Mouse (Mus musculus): Measurements from ENCODE around the gene 4933424G06Rik. TPM values are rescaled to one million over a fixed set of nuclear protein-coding genes. Genes with fewer than 3 reads are reported as not detected.
"Not testable (repeated sequence)": the region's sequence is repeated elsewhere in the genome, so short reads cannot be mapped to it uniquely, and the experiment has no call there.

Gene 4933424G06Rik
- not detected in 2 replicates for total RNA-seq (2015)
- total RNA-seq (2017): not detected in 2 replicates

- peak; percentile 97 for ATAC-seq (replicated peaks; ENCODE audit: poor library complexity)
Measured at GRCm38 (mm10) chr1:36709854-36710280, at the start of gene 4933424G06Rik. Gene 4933424G06Rik, plus strand, starts transcription at chr1:36710149.

DNA sequence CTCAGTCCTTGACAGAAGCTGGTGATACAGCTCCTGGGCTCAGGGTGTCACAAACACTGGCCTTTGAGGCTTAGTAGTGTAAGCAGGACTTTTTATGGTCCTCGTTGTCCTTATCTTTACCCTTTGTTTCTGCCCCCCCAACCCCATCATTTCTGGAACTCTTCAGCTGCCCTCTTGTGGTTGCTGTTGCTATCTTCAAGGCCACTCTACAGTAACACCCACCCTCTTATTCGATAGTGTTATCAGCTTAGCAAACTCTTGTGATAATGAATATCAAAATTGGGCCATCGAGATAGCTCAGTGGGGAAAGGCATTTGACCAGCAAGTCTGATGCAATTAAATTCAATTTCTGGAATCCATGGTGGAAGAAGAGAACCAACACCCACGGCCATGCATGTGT is 45.5 kb upstream of the 4933424G06Rik start:
- peak; percentile 61 for ATAC-seq (replicated peaks; ENCODE audit: poor library complexity)

- ATAC-seq (replicated peaks; ENCODE audit: poor library complexity): no peak
Measured at GRCm38 (mm10) chr1:36665165-36665723, 44.7 kb upstream of the 4933424G06Rik start.

DNA sequence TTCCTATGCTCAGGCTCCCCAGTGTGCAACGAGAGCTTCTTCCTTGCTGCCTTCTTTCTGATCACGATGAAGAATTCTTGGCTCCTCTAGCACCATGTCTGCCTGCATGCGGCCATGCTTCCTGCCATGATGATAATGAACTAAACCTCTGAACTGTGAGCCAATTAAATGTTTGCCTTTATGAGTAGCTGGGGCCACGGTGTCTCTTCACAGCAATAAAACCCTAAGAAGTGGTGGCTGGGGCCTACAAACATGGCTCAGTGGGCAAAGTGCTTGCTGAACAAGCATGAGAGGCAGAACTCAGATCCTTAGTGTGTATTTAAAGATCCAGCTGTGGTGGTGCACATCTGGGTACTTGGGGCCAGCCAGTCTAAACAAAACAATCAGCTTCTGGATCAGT is 44.0 kb upstream of the 4933424G06Rik start:
- ATAC-seq (replicated peaks; ENCODE audit: poor library complexity): no peak

DNA sequence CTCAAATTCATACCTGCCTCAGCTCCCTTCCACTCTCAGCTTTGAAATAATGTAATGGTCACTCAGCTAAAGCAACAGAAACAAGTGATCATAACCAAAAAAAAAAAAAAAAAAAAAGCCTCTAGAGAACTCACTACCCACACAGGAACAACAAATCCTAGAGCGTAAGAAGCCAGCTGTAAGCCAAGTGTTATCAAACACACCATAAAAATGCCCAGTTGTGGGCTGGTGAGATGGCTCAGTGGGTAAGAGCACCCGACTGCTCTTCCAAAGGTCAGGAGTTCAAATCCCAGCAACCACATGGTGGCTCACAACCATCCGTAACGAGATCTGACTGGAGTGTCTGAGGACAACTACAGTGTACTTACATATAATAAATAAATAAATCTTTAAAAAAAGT is 41.9 kb upstream of the 4933424G06Rik start:
- not testable (repeated sequence) for ATAC-seq (replicated peaks; ENCODE audit: poor library complexity)

DNA sequence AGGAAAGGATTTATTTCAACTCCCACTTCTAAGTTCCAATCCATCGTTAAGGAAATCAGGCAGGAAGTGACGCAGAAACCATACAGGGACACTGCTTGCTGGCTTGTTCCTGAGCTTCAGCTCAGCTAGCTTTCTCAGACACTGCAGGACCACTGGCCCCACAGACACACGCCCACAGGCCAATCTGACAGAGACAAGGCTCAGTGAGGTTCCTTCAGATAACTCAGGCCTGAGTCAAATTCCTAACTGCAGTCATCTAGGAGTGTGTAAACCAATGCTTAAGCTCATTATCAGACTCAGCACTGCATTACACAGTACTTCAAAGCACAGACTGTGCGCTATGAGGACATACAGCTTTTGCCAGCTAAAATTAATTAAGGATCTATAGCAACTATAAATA is 39.7 kb upstream of the 4933424G06Rik start:
- ATAC-seq (replicated peaks; ENCODE audit: poor library complexity): peak; percentile 91

GRCm38 (mm10) chr1:36671260-36671659 is 38.7 kb upstream of the 4933424G06Rik start:
- ATAC-seq (replicated peaks; ENCODE audit: poor library complexity): no peak

GRCm38 (mm10) chr1:36672648-36673350 is 37.1 kb upstream of the 4933424G06Rik start:
- ATAC-seq (replicated peaks; ENCODE audit: poor library complexity): no peak

GRCm38 (mm10) chr1:36674936-36675335 is 35.0 kb upstream of the 4933424G06Rik start:
- no peak for ATAC-seq (replicated peaks; ENCODE audit: poor library complexity)

DNA sequence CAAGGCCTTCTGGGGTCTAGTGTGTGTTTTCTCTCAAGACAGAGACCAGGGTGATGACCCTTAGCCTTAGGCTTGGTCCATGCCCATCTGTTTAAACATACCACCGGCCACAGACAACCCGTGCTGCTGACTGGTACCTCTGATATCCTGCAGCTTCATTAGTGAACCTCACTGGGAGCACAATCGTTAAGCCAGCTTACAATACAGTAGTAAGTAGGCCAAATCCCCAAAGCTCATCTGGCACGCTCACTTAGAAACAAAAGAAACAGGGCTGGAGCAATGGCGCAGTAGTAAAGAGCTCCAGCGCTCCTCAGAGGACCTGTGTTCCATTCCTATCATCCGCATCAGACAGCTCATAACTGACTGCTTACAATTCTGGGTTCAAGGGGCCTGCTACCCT is 29.1 kb upstream of the 4933424G06Rik start:
- ATAC-seq (replicated peaks; ENCODE audit: poor library complexity): no peak

DNA sequence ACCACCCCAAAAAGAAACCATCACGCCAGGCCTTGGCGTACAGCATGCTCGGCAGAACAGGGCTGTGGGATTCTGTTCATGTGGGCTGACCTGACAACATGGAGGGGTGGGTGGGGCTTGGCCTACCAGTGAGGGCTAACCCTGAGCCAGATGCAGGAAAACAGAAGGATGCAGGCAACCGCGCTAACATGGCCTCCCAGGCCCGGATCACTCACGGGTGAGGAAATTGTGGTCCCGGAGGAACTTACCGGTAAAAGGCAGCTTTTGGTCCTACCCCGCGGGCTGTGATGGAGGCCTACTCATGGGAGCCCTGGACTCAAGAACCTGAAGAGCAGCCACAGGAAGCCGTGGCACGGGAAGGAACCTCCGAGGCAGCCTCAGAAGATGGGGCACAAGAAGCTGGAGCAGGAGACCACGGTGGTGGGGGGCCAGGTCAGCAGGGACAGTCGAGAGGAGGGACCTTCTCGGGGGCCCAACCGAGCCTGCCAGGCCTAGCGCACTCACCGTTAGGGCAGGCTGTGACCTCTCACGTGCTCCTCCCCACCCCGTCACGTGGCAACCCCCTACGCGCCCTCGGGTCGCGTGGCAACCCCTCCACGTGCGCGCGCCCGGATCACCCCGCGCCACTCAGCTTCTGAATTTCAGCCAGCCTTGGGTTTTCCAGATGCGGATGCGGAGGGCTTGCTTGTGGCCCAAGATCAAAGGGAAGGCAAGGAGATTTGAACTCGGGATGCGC is 27.2 kb upstream of the 4933424G06Rik start, which contains the start of gene Fam178b:
TSS of gene Fam178b (minus strand) at position 564 of the 736 bp plus-strand sequence.
- no peak for ATAC-seq (replicated peaks; ENCODE audit: poor library complexity)

DNA sequence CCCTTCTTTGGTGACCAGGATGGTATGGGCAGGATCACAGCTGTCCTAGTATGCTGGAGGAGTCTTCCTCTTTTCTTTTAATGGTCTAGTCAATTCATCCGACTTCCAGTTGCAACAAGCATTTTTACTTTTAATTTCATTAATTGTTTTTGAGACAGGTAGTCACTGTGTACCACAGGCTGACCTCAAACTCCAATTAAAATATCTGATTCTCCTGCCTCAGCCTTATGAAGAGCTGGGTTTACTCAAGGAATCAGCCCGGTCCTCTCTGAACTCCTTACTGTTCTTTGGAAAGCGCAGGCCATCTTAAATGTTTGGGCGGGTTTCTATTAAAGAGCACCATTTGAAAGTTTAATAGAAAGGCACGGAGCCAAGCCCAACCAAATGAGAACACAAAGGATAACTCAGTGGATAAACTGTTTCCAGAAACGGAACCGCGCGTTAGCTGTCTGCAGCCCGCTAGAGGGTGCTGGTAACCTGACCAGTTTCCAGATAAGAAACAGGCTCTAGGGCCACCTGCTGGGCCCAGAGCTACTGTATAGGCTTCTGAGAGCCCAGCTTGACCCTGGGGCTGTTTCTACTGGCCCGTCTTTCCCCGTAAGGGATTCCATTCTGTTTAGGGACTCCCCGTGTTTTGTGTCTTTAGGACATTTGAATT is 26.0 kb upstream of the 4933424G06Rik start:
- ATAC-seq (replicated peaks; ENCODE audit: poor library complexity): peak; percentile 99

- peak; percentile 2; the same call in 1 of the 2 replicates for ATAC-seq (replicated peaks; ENCODE audit: poor library complexity)
Measured at GRCm38 (mm10) chr1:36690671-36691235, 19.2 kb upstream of the 4933424G06Rik start.

- ATAC-seq (replicated peaks; ENCODE audit: poor library complexity): peak; percentile 96
Measured at GRCm38 (mm10) chr1:36691271-36692155, 18.4 kb upstream of the 4933424G06Rik start, which contains the start of gene Cox5b. Gene Cox5b, plus strand, starts transcription at chr1:36691449.

- no peak for ATAC-seq (replicated peaks; ENCODE audit: poor library complexity)
Measured at GRCm38 (mm10) chr1:36694871-36695270, 15.1 kb upstream of the 4933424G06Rik start.

DNA sequence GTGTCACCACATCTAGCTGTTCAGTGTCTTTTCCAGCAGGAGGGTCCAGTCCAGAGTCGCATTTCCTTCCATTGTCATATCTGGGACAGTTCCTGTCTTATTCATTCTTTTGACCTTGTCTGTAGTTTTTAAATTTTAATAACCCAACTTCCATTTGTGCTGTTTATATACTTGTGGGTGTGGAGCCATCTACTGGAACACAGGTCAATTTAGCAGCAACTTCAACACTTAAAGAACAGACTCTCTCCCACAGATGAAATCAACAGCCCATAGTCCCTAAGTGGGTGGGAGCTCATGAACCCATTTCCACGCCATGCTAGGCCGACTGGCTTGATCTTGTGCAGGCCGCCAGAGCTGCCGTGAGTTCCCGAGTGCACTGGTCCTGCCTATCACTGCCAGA is 13.5 kb upstream of the 4933424G06Rik start:
- ATAC-seq (replicated peaks; ENCODE audit: poor library complexity): no peak

DNA sequence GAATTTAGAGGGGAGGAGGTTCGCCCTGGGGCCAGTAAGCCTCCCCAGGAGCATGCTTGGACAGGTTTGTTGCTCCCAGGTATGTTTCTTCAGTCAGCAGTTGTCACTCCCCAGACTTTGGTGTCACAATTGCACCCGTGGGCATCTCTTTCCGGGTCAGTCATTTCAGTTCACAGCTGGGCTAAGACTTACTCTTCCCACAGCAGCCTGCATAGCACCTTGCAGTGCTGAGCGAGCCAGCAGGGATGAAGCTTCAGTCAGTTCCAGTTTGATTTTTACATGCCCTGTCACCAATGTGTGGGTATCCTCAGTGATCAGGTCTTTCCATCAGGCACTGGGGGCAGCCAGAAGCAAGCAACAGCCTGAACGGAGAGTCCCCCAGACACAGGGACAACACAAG is 12.9 kb upstream of the 4933424G06Rik start:
- ATAC-seq (replicated peaks; ENCODE audit: poor library complexity): no peak

DNA sequence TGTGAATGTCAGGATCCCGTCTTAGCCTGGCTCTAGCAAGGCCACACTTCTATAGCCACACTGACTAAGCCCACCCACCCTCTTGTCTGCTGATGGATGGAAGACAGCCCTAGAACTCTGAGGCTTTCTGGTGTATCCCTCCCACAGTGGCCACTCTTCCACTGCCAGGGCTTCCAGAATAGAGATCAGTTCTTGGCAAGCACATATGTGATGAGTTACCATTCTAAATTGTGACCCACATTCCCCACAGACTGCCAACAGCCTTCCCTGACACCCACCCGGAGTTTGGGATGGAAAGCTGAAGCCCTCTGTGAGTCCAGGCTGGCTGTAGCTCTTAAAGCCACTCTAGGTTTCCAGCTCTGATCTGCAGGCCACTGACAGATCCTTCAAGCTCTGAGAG is 2.8 kb upstream of the 4933424G06Rik start:
- ATAC-seq (replicated peaks; ENCODE audit: poor library complexity): no peak

DNA sequence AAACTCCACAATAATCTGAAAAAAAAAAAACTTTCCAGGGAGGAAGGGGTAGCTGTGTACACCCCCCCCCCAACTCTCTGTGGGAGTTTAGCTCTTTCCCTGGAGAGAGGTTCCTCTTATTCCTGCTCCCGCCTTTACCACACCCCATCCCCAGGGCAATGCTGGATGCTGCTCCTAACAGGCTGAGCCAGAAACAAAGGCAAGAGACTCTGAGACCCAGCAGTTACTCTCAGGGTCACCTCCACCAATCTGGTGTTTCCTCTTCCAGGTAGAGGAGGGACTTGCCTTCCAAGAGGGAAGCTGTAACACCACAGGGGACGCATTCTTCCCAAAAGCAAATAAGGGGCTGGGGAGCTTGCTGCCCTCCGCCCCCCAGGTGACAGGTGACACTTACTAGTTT is 2.2 kb upstream of the 4933424G06Rik start:
- no peak for ATAC-seq (replicated peaks; ENCODE audit: poor library complexity)

- ATAC-seq (replicated peaks; ENCODE audit: poor library complexity): no peak
Measured at GRCm38 (mm10) chr1:36708626-36709025, 1.3 kb upstream of the 4933424G06Rik start.
